Mouse (Mus musculus): ENCODE measurements around the gene H2-M10.2.

GRCm38 (mm10) chr17:36270956-36271585 lies 15.2 kb downstream of the H2-M10.2 start:
- TF ChIP-seq POLR2A (IDR thresholded peaks at IDR 0.05; ENCODE audit: insufficient read depth, low read length) = no peak
- TF ChIP-seq CTCF (IDR thresholded peaks at IDR 0.05; ENCODE audit: low read depth, low read length) = no peak
